Mouse (Mus musculus): Measurements from ENCODE around the gene Epb42. TPM values are rescaled to one million over a fixed set of nuclear protein-coding genes. Genes with fewer than 3 reads are reported as not detected.
"Not testable (repeated sequence)": the region's sequence is repeated elsewhere in the genome, so short reads cannot be mapped to it uniquely, and the experiment has no call there.

Gene Epb42
- polyA plus RNA-seq, 1 experiment from 2014 or later: 173 TPM

GRCm38 (mm10) chr2:121055915-121056314, 19.0 kb upstream of the Epb42 start:
- H3K36me3 ChIP-seq (ENCODE audit: control insufficient read depth, insufficient read depth): no peaks in the 10 kb centered on the region
- WGBS (ENCODE audit: insufficient replicate concordance): 27% methylated on average over 6 of the region's 6 CpGs
- no peak overlapping the region for H3K4me3 ChIP-seq (ENCODE audit: low read depth, low read length)
- peak overlapping the region; percentile 11; the same call in 1 of the 2 replicates for H3K27ac ChIP-seq (ENCODE audit: low read length)
- no peaks in the 10 kb centered on the region; the same call in 1 of the 2 replicates for H3K27me3 ChIP-seq (ENCODE audit: control insufficient read depth, insufficient read depth, low read depth, low read length)
- peak overlapping the region; percentile 28 for H3K4me2 ChIP-seq (ENCODE audit: low read depth, low read length)
- H3K9ac ChIP-seq (ENCODE audit: low read depth, low read length): 0 out of 2 replicates have a peak overlapping the region, but pooled peaks have one; percentile 13
- no peaks in the 10 kb centered on the region for H3K9me3 ChIP-seq (replicated peaks; ENCODE audit: control insufficient read depth, low read length)
- ATAC-seq (ENCODE audit: low read depth): peak; percentile 94
- H3K4me1 ChIP-seq (ENCODE audit: control insufficient read depth, low read depth, low read length): peaks cover 21% of the 10 kb centered on the region

DNA sequence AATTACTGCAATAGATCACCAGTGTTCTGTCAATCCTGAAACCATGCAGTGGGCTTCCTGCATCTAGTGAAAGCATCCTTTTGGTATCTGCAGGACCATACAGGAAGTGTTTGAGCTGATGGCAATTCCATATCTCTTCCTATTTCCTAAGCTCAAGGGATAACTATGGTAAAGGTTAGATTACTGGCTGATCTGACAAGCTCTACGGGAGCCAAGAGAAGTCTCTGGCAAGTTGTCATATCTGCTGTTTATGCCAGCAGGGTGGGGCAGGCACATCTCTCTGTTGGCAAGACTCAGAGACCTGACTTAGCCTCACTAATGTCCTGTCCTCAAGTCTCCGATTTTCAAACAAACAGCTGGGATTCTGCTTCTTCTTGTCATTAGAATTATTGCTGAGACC, 17.2 kb upstream of the Epb42 start:
- 28% methylated on average over 2 of the region's 2 CpGs for WGBS (ENCODE audit: insufficient replicate concordance)
- Histone ChIP-seq H3K4me1 (ENCODE audit: control insufficient read depth, low read depth, low read length) (peaks cover 21% of the 10 kb centered on the region), H3K9me3 (replicated peaks; ENCODE audit: control insufficient read depth, low read length) (no peaks in the 10 kb centered on the region), H3K4me2 (ENCODE audit: low read depth, low read length) (no peak overlapping the region), H3K9ac (ENCODE audit: low read depth, low read length) (no peak overlapping the region), H3K27ac (ENCODE audit: low read length) (no peak overlapping the region), H3K27me3 (ENCODE audit: control insufficient read depth, insufficient read depth, low read depth, low read length) (no peaks in the 10 kb centered on the region; the same call in 1 of the 2 replicates), H3K4me3 (ENCODE audit: low read depth, low read length) (no peak overlapping the region), H3K36me3 (ENCODE audit: control insufficient read depth, insufficient read depth) (no peaks in the 10 kb centered on the region)
- peak; percentile 63 for ATAC-seq (ENCODE audit: low read depth)

- WGBS (ENCODE audit: insufficient replicate concordance): 66% methylated on average over 5 of the region's 5 CpGs
Measured at GRCm38 (mm10) chr2:121052176-121052575, 15.3 kb upstream of the Epb42 start.

DNA sequence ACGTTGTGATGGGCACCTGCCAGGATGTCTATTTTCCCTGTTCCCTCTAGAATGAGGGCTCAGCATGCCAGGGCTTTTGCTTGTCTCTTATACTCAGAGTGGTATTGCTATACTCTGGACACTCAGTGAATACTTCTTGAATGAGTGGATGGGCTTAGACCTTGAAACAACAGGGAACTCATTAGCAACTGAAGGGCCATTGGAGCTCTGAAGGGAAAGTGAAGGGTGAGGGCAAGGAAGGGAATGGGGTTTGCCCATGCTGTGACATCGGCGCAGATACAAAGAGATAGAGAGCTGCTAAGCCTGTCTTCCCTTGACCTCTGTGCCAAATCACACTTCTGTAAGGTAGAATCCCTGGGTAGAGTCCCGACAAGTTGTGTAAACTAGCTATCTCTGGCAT, 8.8 kb upstream of the Epb42 start:
- Histone ChIP-seq H3K27me3 (ENCODE audit: control insufficient read depth, insufficient read depth, low read depth, low read length) (no peaks in the 10 kb centered on the region), H3K9me3 (replicated peaks; ENCODE audit: control insufficient read depth, low read length) (no peaks in the 10 kb centered on the region), H3K4me3 (ENCODE audit: low read depth, low read length) (no peak overlapping the region), H3K4me2 (ENCODE audit: low read depth, low read length) (no peak overlapping the region), H3K4me1 (ENCODE audit: control insufficient read depth, low read depth, low read length) (peaks cover 2% of the 10 kb centered on the region), H3K36me3 (ENCODE audit: control insufficient read depth, insufficient read depth) (no peaks in the 10 kb centered on the region), H3K27ac (ENCODE audit: low read length) (no peak overlapping the region), H3K9ac (ENCODE audit: low read depth, low read length) (no peak overlapping the region)
- whole genome bisulfite sequencing (ENCODE audit: insufficient replicate concordance): 69% methylated on average over 4 of the region's 4 CpGs
- ATAC-seq (ENCODE audit: low read depth): no peak

More at GRCm38 (mm10) chr2:121052176-121052575, 15.3 kb upstream of the Epb42 start:
- Histone ChIP-seq H3K4me3 (ENCODE audit: low read depth, low read length) (no peak overlapping the region), H3K4me2 (ENCODE audit: low read depth, low read length) (no peak overlapping the region), H3K9ac (ENCODE audit: low read depth, low read length) (no peak overlapping the region), H3K27me3 (ENCODE audit: control insufficient read depth, insufficient read depth, low read depth, low read length) (no peaks in the 10 kb centered on the region; the same call in 1 of the 2 replicates), H3K27ac (ENCODE audit: low read length) (no peak overlapping the region), H3K36me3 (ENCODE audit: control insufficient read depth, insufficient read depth) (no peaks in the 10 kb centered on the region), H3K4me1 (ENCODE audit: control insufficient read depth, low read depth, low read length) (peaks cover 21% of the 10 kb centered on the region), H3K9me3 (replicated peaks; ENCODE audit: control insufficient read depth, low read length) (no peaks in the 10 kb centered on the region)
- ATAC-seq (ENCODE audit: low read depth): no peak

DNA sequence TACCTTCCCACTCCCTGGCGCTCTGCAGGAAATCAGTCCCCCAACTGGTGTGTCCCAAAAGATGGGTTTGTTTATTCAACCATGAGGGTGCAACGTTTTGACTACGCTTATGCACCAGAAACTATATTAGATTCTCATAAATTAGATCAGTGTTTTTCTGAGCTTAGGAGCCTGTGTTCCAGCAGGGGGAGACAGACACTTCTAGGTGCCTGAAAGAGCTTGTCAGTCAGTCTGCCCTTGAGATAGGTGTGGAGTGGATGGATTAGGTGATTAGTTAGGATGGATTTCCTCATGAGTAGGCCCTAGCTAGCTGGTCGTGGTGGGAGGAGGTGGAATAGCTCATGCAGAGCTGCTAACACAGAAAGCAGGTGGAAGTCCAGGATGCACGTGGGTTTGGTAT, 4.2 kb upstream of the Epb42 start:
- ATAC-seq (ENCODE audit: low read depth): no peak
- no peak overlapping the region for H3K27ac ChIP-seq (ENCODE audit: low read length)
- no peak overlapping the region for H3K4me2 ChIP-seq (ENCODE audit: low read depth, low read length)
- H3K4me1 ChIP-seq (ENCODE audit: control insufficient read depth, low read depth, low read length): peaks cover 14% of the 10 kb centered on the region
- WGBS (ENCODE audit: insufficient replicate concordance): 37% methylated on average over 5 of the region's 5 CpGs
- no peak overlapping the region for H3K9ac ChIP-seq (ENCODE audit: low read depth, low read length)
- H3K36me3 ChIP-seq (ENCODE audit: control insufficient read depth, insufficient read depth): no peaks in the 10 kb centered on the region
- no peak overlapping the region for H3K4me3 ChIP-seq (ENCODE audit: low read depth, low read length)
- no peaks in the 10 kb centered on the region; the same call in 1 of the 2 replicates for H3K9me3 ChIP-seq (replicated peaks; ENCODE audit: control insufficient read depth, low read length)
- H3K27me3 ChIP-seq (ENCODE audit: control insufficient read depth, insufficient read depth, low read depth, low read length): no peaks in the 10 kb centered on the region

GRCm38 (mm10) chr2:121039382-121039781, 2.5 kb upstream of the Epb42 start:
- WGBS (ENCODE audit: insufficient replicate concordance): 91% methylated on average over 1 of the region's 1 CpGs
- ATAC-seq (ENCODE audit: low read depth): no peak
- H3K4me2 ChIP-seq (ENCODE audit: low read depth, low read length): no peak overlapping the region
- H3K27ac ChIP-seq (ENCODE audit: low read length): no peak overlapping the region
- H3K9me3 ChIP-seq (replicated peaks; ENCODE audit: control insufficient read depth, low read length): no peaks in the 10 kb centered on the region; the same call in 1 of the 2 replicates
- no peak overlapping the region for H3K9ac ChIP-seq (ENCODE audit: low read depth, low read length)
- H3K4me1 ChIP-seq (ENCODE audit: control insufficient read depth, low read depth, low read length): peaks cover 15% of the 10 kb centered on the region
- H3K36me3 ChIP-seq (ENCODE audit: control insufficient read depth, insufficient read depth): peaks cover 2% of the 10 kb centered on the region
- H3K4me3 ChIP-seq (ENCODE audit: low read depth, low read length): no peak overlapping the region
- no peaks in the 10 kb centered on the region for H3K27me3 ChIP-seq (ENCODE audit: control insufficient read depth, insufficient read depth, low read depth, low read length)

DNA sequence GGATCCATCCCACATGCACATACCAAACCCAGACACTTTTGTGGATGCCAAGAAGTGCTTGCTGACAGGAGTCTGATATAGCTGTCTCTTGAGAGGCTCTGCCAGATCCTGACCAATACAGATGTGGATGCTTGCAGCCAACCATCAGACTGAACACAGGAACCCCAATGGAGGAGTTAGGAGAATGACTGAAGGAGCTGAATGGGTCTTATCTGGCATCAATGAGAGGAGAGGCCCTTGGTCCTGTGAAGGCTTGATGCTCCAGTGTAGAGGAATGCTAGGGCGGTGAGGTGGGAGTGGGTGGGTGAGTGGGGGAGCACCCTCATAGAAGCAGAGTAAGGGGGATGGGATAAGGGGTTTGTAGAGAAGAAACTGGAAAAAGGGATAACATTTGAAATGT, 2.0 kb upstream of the Epb42 start:
- not testable (repeated sequence) for H3K4me3 ChIP-seq (ENCODE audit: low read depth, low read length); H3K27ac ChIP-seq (ENCODE audit: low read length); H3K9ac ChIP-seq (ENCODE audit: low read depth, low read length); H3K36me3 ChIP-seq (ENCODE audit: control insufficient read depth, insufficient read depth); H3K4me2 ChIP-seq (ENCODE audit: low read depth, low read length); H3K9me3 ChIP-seq (replicated peaks; ENCODE audit: control insufficient read depth, low read length); H3K27me3 ChIP-seq (ENCODE audit: control insufficient read depth, insufficient read depth, low read depth, low read length); ATAC-seq (ENCODE audit: low read depth)
- H3K4me1 ChIP-seq (ENCODE audit: control insufficient read depth, low read depth, low read length): peaks cover 18% of the 10 kb centered on the region
- 86% methylated on average over 1 of the region's 1 CpGs for WGBS (ENCODE audit: insufficient replicate concordance)

DNA sequence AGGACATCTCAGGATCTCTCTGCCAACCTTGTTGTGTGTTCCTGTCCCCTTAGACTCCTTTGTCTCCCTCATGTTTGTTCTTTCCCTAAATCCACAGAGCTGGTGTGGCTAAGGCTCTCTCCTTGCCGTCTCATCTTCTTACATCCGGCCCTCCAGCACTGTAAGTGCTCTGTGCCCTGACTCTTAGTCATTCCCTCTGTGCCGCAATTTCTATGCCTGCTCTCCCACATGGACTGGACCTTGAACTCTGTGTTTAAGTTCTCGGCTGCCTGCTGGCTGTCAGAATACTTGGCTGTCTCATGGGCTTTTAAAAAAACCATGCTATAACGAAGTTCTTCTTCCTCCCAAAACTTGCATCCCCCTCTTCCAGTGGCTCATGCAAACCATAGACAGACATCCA, 14.0 kb downstream of the Epb42 start:
- Histone ChIP-seq H3K27me3 (ENCODE audit: control insufficient read depth, insufficient read depth, low read depth, low read length) (no peaks in the 10 kb centered on the region), H3K9me3 (replicated peaks; ENCODE audit: control insufficient read depth, low read length) (no peaks in the 10 kb centered on the region), H3K9ac (ENCODE audit: low read depth, low read length) (no peak overlapping the region), H3K27ac (ENCODE audit: low read length) (no peak overlapping the region), H3K36me3 (ENCODE audit: control insufficient read depth, insufficient read depth) (peaks cover 90% of the 10 kb centered on the region), H3K4me3 (ENCODE audit: low read depth, low read length) (no peak overlapping the region), H3K4me2 (ENCODE audit: low read depth, low read length) (no peak overlapping the region), H3K4me1 (ENCODE audit: control insufficient read depth, low read depth, low read length) (no peaks in the 10 kb centered on the region; the same call in 1 of the 2 replicates)
- WGBS (ENCODE audit: insufficient replicate concordance): 65% methylated on average over 5 of the region's 5 CpGs
- no peak for ATAC-seq (ENCODE audit: low read depth)

DNA sequence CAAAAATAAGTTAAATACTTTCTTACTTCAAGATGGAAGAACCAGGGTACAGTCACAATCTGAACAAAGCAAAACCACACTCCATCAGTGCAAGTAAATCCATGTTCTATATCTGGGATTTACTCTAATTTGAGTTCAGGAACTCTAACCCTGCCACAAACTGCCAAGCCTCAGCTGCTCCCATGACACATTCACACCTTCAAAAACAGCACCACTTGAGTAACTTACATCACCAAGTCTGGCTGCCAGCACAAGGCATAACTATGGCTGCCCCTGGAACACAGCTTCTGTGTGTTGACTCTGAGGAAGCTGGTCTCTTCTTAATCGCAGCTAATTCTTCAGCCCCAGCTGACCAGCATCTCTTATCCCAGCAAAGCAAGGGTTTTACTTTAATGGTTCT, 19.7 kb downstream of the Epb42 start:
- H3K36me3 ChIP-seq (ENCODE audit: control insufficient read depth, insufficient read depth): peaks cover 55% of the 10 kb centered on the region
- H3K9ac ChIP-seq (ENCODE audit: low read depth, low read length): no peak overlapping the region
- no peak overlapping the region for H3K4me2 ChIP-seq (ENCODE audit: low read depth, low read length)
- H3K4me3 ChIP-seq (ENCODE audit: low read depth, low read length): no peak overlapping the region
- no peak overlapping the region for H3K27ac ChIP-seq (ENCODE audit: low read length)
- 84% methylated on average over 1 of the region's 1 CpGs for WGBS (ENCODE audit: insufficient replicate concordance)
- ATAC-seq (ENCODE audit: low read depth): no peak
- H3K27me3 ChIP-seq (ENCODE audit: control insufficient read depth, insufficient read depth, low read depth, low read length): no peaks in the 10 kb centered on the region
- no peaks in the 10 kb centered on the region for H3K9me3 ChIP-seq (replicated peaks; ENCODE audit: control insufficient read depth, low read length)
- H3K4me1 ChIP-seq (ENCODE audit: control insufficient read depth, low read depth, low read length): no peaks in the 10 kb centered on the region

Data from liver, embryonic 16.5 days (tissue).